Mouse (Mus musculus) hindbrain, embryonic 13.5 days (tissue): ENCODE results near the gene Slc23a4. TPM values are rescaled to one million over a fixed set of nuclear protein-coding genes. Genes with fewer than 3 reads are reported as not detected.

ENCODE experiments used
- ATAC-seq: fragments of 200-750 bp; cut with Nextera tagmentation; 2 replicates; pipeline ENCODE4 v1.8.0; 2017; ENCODE audit warnings: moderate TSS enrichment; ENCODE audit not compliant: low FRiP score
- H3K27ac ChIP-seq: fragments of 300-500 bp; sonication (generic); 2 replicates; pipeline ENCODE4 v1.5.1; 2015; ENCODE audit warnings: inconsistent platforms, mild to moderate bottlenecking, moderate library complexity
- H3K27me3 ChIP-seq: fragments of 300-500 bp; sonication (generic); 2 replicates; pipeline ENCODE4 v1.6.1; 2015; ENCODE audit warnings: mild to moderate bottlenecking, inconsistent platforms
- H3K36me3 ChIP-seq: fragments of 300-500 bp; sonication (generic); 2 replicates; pipeline ENCODE4 v1.6.1; 2015; ENCODE audit warnings: mild to moderate bottlenecking, inconsistent platforms
- H3K4me1 ChIP-seq: fragments of 300-500 bp; sonication (generic); replicated peaks from 2 replicates; pipeline ENCODE4 v1.6.1; 2015; ENCODE audit warnings: inconsistent platforms
- H3K4me2 ChIP-seq: fragments of 300-500 bp; sonication (generic); 2 replicates; pipeline ENCODE4 v1.6.1; 2015; ENCODE audit warnings: inconsistent platforms, mild to moderate bottlenecking, moderate library complexity
- H3K4me3 ChIP-seq: fragments of 300-500 bp; sonication (generic); 2 replicates; pipeline ENCODE4 v1.5.1; 2015; ENCODE audit warnings: mild to moderate bottlenecking, inconsistent platforms
- H3K9ac ChIP-seq: fragments of 300-500 bp; sonication (generic); 2 replicates; pipeline ENCODE4 v1.6.1; 2015; ENCODE audit warnings: mild to moderate bottlenecking, inconsistent platforms
- H3K9me3 ChIP-seq: fragments of 300-500 bp; sonication (generic); 2 replicates; pipeline ENCODE4 v1.6.1; 2016; ENCODE audit warnings: inconsistent platforms
- WGBS: fragments of 180-500 bp; shearing (Covaris S2); methylation state at CpG from one replicate; pipeline ENCODE4 v1.1.7; 2015; 5-methylcytosine and 5-hydroxymethylcytosine counted together
- polyA plus RNA-seq: library from polyadenylated mRNA; unstranded; fragments of >200 nt; fragmentation: Nextera tagmentation; extraction: Ambion mirVana; gene quantifications from 2 replicates; pipeline ENCODE4 v1.2.1, GENCODE M21; 2015

Slc23a4 gene
- polyA plus RNA-seq, 1 experiment from 2014 or later, result 0.57 TPM

GRCm38 (mm10) chr6:34996496-34996895 is 8.3 kb upstream of the Slc23a4 start:
- 81% methylated on average over 4 of the region's 4 CpGs for WGBS
- ATAC-seq, result no peak
- H3K4me2 ChIP-seq, result no peak overlapping the region
- H3K27ac ChIP-seq, result no peak overlapping the region
- H3K9ac ChIP-seq, result no peak overlapping the region
- no peak overlapping the region for H3K4me3 ChIP-seq
- no peaks in the 10 kb centered on the region for H3K27me3 ChIP-seq
- no peaks in the 10 kb centered on the region for H3K36me3 ChIP-seq
- no peaks in the 10 kb centered on the region for H3K9me3 ChIP-seq
- peaks cover 8% of the 10 kb centered on the region; the same call in 1 of the 2 replicates for H3K4me1 ChIP-seq

- peaks cover 8% of the 10 kb centered on the region; the same call in 1 of the 2 replicates for H3K4me1 ChIP-seq
- ATAC-seq, result peak; percentile 55
- H3K9me3 ChIP-seq, result no peaks in the 10 kb centered on the region
- H3K36me3 ChIP-seq, result no peaks in the 10 kb centered on the region
- WGBS, result 5% methylated on average over 13 of the region's 13 CpGs
- H3K4me2 ChIP-seq, result peak overlapping the region; percentile 46
- no peaks in the 10 kb centered on the region for H3K27me3 ChIP-seq
- no peak overlapping the region for H3K27ac ChIP-seq
- H3K4me3 ChIP-seq, result peak overlapping the region; percentile 20; the same call in 1 of the 2 replicates
- H3K9ac ChIP-seq, result no peak overlapping the region
Measured at GRCm38 (mm10) chr6:34995265-34995681, 7.1 kb upstream of the Slc23a4 start.

- Histone ChIP-seq H3K9ac (no peak overlapping the region), H3K27ac (no peak overlapping the region), H3K9me3 (no peaks in the 10 kb centered on the region), H3K4me3 (no peak overlapping the region), H3K4me2 (no peak overlapping the region), H3K27me3 (no peaks in the 10 kb centered on the region), H3K4me1 (peaks cover 8% of the 10 kb centered on the region; the same call in 1 of the 2 replicates), H3K36me3 (no peaks in the 10 kb centered on the region)
- no peak for ATAC-seq
- WGBS, result 70% methylated on average over 5 of the region's 5 CpGs
Measured at GRCm38 (mm10) chr6:34994692-34995091, 6.5 kb upstream of the Slc23a4 start.

- no peaks in the 10 kb centered on the region for H3K36me3 ChIP-seq
- no peak overlapping the region for H3K4me3 ChIP-seq
- ATAC-seq, result no peak
- H3K4me2 ChIP-seq, result no peak overlapping the region
- no peaks in the 10 kb centered on the region for H3K9me3 ChIP-seq
- WGBS, result 73% methylated on average over 6 of the region's 6 CpGs
- no peak overlapping the region for H3K9ac ChIP-seq
- H3K27me3 ChIP-seq, result 0 out of 2 replicates have a peak, but pooled peaks cover 3% of the 10 kb centered on the region
- no peak overlapping the region for H3K27ac ChIP-seq
- peaks cover 12% of the 10 kb centered on the region for H3K4me1 ChIP-seq
Measured at GRCm38 (mm10) chr6:34989263-34989662, 1.1 kb upstream of the Slc23a4 start.

GRCm38 (mm10) chr6:34987085-34987645 is 1.0 kb downstream of the Slc23a4 start:
- no peak overlapping the region for H3K9ac ChIP-seq
- no peak overlapping the region for H3K27ac ChIP-seq
- H3K36me3 ChIP-seq, result no peaks in the 10 kb centered on the region
- no peak overlapping the region for H3K4me3 ChIP-seq
- no peak for ATAC-seq
- 0 out of 2 replicates have a peak, but pooled peaks cover 3% of the 10 kb centered on the region for H3K27me3 ChIP-seq
- H3K4me1 ChIP-seq, result peaks cover 12% of the 10 kb centered on the region
- H3K9me3 ChIP-seq, result no peaks in the 10 kb centered on the region
- no peak overlapping the region for H3K4me2 ChIP-seq
- 94% methylated on average over 12 of the region's 12 CpGs for WGBS

GRCm38 (mm10) chr6:34980661-34981060 is 7.5 kb downstream of the Slc23a4 start:
- WGBS, result 65% methylated on average over 9 of the region's 9 CpGs

GRCm38 (mm10) chr6:34979291-34979690 is 8.9 kb downstream of the Slc23a4 start:
- no peak for ATAC-seq
- H3K4me2 ChIP-seq, result no peak overlapping the region
- 76% methylated on average over 3 of the region's 3 CpGs for WGBS
- H3K9ac ChIP-seq, result no peak overlapping the region
- no peak overlapping the region for H3K4me3 ChIP-seq
- no peak overlapping the region for H3K27ac ChIP-seq
- no peaks in the 10 kb centered on the region for H3K27me3 ChIP-seq
- no peaks in the 10 kb centered on the region for H3K9me3 ChIP-seq
- H3K4me1 ChIP-seq, result no peaks in the 10 kb centered on the region
- H3K36me3 ChIP-seq, result no peaks in the 10 kb centered on the region

More at GRCm38 (mm10) chr6:34980661-34981060, 7.5 kb downstream of the Slc23a4 start:
- H3K9ac ChIP-seq, result no peak overlapping the region
- H3K9me3 ChIP-seq, result no peaks in the 10 kb centered on the region
- H3K4me3 ChIP-seq, result no peak overlapping the region
- no peak overlapping the region for H3K27ac ChIP-seq
- ATAC-seq, result no peak
- no peak overlapping the region for H3K4me2 ChIP-seq
- H3K27me3 ChIP-seq, result no peaks in the 10 kb centered on the region
- no peaks in the 10 kb centered on the region for H3K36me3 ChIP-seq
- H3K4me1 ChIP-seq, result no peaks in the 10 kb centered on the region

GRCm38 (mm10) chr6:34971181-34971580 is 17.0 kb downstream of the Slc23a4 start:
- no peak for ATAC-seq
- Histone ChIP-seq H3K4me3 (no peak overlapping the region), H3K9ac (no peak overlapping the region), H3K9me3 (no peaks in the 10 kb centered on the region), H3K27me3 (no peaks in the 10 kb centered on the region), H3K36me3 (no peaks in the 10 kb centered on the region), H3K4me1 (peaks cover 3% of the 10 kb centered on the region; the same call in 1 of the 2 replicates), H3K4me2 (no peak overlapping the region), H3K27ac (no peak overlapping the region)
- 40% methylated on average over 3 of the region's 3 CpGs for WGBS

GRCm38 (mm10) chr6:34965819-34966539 is 22.2 kb downstream of the Slc23a4 start:
- no peak for ATAC-seq
- H3K4me3 ChIP-seq, result no peak overlapping the region
- H3K27me3 ChIP-seq, result no peaks in the 10 kb centered on the region
- H3K4me1 ChIP-seq, result no peaks in the 10 kb centered on the region
- no peak overlapping the region for H3K27ac ChIP-seq
- H3K4me2 ChIP-seq, result no peak overlapping the region
- H3K9me3 ChIP-seq, result no peaks in the 10 kb centered on the region
- H3K9ac ChIP-seq, result no peak overlapping the region
- H3K36me3 ChIP-seq, result no peaks in the 10 kb centered on the region
- WGBS, result 94% methylated on average over 6 of the region's 6 CpGs

GRCm38 (mm10) chr6:34964550-34964949 is 23.7 kb downstream of the Slc23a4 start:
- Histone ChIP-seq H3K4me3 (no peak overlapping the region), H3K9me3 (no peaks in the 10 kb centered on the region), H3K27ac (no peak overlapping the region), H3K36me3 (no peaks in the 10 kb centered on the region), H3K27me3 (no peaks in the 10 kb centered on the region), H3K9ac (no peak overlapping the region), H3K4me1 (no peaks in the 10 kb centered on the region), H3K4me2 (no peak overlapping the region)
- no peak for ATAC-seq
- 78% methylated on average over 2 of the region's 2 CpGs for WGBS

- 85% methylated on average over 7 of the region's 7 CpGs for WGBS
- Histone ChIP-seq H3K4me1 (peaks cover 12% of the 10 kb centered on the region), H3K27ac (no peak overlapping the region), H3K9ac (no peak overlapping the region), H3K9me3 (no peaks in the 10 kb centered on the region), H3K4me3 (no peak overlapping the region), H3K36me3 (no peaks in the 10 kb centered on the region), H3K27me3 (no peaks in the 10 kb centered on the region), H3K4me2 (no peak overlapping the region)
- no peak for ATAC-seq
Measured at GRCm38 (mm10) chr6:34959131-34959530, 29.1 kb downstream of the Slc23a4 start.

- Histone ChIP-seq H3K4me2 (peak overlapping the region; percentile 35), H3K27ac (no peak overlapping the region), H3K4me1 (peaks cover 12% of the 10 kb centered on the region), H3K4me3 (no peak overlapping the region), H3K9ac (no peak overlapping the region), H3K27me3 (no peaks in the 10 kb centered on the region), H3K9me3 (no peaks in the 10 kb centered on the region), H3K36me3 (no peaks in the 10 kb centered on the region)
- 33% methylated on average over 8 of the region's 8 CpGs for WGBS
- no peak for ATAC-seq
Measured at GRCm38 (mm10) chr6:34955862-34956241, 32.4 kb downstream of the Slc23a4 start.
